Mouse (Mus musculus): ENCODE results near the gene Tmem87a.

Tmem87a gene

DNA sequence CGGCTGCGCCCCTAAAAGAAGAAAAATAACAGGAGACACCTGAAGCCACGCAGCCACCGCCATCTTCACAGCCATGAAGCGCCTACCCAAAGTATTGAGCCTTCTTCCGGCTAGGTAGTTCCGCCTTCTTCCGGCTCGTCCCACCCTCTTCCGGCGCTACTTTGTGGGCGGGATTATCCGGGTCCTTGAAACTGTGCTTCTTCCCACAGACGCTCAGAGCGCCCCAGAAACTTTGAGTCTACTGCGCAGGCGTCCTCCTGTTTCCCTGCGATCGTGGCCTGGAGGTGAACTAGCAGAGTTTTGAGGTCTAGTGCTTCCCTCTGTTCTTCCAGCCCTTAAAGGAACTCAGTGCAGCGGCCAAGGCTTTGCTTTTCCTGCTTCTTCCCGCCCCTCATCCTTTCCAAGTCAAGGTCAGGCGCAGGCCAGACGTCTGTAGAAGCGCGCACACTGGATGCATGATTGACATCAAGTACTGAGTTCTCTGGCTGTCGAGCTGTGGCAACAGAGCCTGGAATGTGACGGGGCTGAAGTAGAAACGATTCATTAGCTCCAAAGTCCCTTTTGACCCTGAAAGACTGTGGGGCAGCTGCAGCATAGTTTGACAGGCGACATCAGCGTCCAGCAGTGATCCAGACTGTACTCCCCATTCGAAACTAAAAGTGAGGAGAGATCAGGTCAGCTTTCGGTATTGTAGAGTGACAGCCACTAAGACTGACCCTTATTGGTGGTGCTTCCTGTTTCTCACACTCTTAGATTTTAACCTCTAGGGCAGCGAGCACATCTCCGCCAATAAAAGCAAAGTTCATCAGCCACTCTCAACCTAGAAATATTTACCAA, at the start of gene Tmem87a:
TSS of gene Tmem87a (minus strand) at position 128 of the 837 bp plus-strand sequence.
- DNase-seq: peak; percentile 94 to 96

DNA sequence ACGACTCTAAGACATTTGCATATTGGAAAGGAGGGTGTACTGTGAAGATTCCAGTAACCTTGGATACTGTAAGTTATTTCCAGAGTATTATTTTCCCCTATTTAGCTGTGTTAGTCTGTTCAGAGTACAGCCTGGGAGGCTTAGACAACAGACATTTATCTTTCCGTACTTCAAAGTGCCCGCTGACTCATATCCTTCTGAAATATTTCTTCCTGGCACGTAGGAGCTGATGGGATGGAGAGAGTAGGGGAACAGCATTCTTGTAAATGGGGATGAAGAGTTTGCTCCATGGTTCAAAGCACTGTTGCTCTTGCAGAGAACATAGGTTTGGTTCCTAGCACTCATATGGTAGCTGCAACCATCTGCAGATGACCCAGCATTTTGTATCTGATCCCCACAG, 48.7 kb upstream of the Tmem87a start:
- DNase-seq: no peak

DNA sequence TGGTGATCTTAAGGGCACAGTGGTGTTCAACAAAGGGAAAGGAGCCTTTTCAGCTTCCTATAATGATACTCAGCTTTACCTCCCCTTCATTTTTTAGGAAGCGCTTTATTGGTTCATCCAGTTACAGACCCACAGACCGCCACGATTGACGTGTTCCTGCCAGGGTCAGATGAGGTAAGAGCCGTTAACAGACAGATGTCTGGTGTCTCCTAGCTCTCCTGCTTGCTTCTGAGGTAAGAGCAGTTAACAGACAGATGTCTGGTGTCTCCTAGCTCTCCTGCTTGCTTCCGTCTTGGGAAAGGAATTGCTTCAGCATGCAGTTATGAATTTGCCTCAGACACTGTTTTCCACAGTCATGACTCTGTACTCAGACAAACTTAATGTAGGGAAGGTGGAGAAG, 46.8 kb upstream of the Tmem87a start:
- DNase-seq: no peak

DNA sequence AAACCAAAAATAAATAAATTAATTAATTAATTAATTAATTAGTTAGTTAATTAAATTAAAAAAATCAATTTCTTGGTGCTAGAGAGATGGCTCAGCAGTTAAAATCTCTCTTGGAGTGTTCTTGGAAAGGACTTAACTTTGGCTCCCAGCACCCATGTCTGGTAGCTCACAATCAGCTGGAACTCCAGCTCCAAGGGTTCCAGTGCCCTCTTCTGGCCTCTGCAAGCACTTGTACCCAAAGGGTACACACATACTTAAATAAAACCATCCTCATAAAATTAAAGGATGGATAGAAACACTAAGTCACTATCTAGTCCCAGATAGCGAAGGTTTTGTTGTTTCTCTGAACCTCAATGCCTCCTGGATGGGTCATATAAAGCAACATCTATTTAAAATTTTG, 43.4 kb upstream of the Tmem87a start:
- peak in 1 of 2 experiments; percentile 39 for DNase-seq

DNA sequence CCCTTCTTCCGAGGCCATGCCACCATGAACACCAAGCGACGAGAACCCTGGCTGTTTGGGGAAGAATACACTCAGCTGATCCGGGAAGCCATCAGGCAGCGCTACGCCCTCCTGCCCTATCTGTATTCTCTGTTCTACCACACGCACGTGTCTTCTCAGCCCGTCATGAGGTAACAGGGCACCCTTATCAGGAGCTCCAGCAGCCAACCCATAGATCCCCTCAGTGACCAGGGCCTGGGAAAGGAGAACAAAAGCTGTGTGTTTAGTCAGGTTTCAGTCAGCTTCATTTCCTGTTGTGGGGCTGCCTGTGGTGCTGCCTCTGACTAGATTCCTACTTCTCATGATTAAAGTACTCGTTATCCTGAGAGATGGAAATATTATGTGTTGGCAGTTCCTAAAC, 42.5 kb upstream of the Tmem87a start:
- peak in 1 of 2 experiments; percentile 25 for DNase-seq

DNA sequence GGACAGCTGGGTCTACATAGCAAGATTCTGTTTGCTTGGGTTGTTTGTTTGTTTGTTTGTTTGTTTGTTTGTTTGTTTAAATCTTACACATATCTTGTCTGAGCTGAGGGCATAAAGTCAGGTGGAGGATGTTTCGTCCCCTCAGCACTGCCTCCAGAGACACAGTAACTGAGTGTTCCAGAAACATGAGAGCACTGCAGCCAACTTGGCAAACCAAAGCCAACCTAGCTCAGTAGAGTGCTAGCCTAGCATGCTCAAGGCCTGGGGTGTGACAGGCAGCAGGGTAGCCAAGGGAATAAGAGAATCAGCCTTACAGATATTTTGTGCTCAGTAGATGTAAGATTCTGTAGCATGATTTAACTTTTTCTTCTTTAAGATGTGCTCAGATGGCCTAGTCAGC, 40.6 kb upstream of the Tmem87a start:
- DNase-seq: no peak

DNA sequence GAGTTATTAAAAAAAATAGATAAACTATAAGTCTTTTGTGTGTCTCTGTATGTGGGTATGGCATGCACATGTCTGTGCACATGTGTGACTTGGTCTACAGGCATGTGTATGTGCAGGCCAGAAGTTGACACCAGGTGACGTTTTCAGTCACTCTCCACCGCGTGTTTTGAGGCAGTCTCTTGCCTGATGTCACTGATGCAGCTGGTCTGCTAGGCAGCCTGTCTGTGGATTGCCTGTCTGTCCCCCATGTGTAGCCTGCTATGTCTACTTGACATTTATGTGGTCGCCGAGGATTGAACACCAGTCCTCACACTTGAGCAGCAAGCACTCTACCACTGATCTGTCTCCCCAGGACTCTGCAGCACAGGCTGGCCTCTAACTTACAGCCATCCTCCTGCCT, 20.5 kb upstream of the Tmem87a start:
- DNase-seq: peak; percentile 48 to 65

DNA sequence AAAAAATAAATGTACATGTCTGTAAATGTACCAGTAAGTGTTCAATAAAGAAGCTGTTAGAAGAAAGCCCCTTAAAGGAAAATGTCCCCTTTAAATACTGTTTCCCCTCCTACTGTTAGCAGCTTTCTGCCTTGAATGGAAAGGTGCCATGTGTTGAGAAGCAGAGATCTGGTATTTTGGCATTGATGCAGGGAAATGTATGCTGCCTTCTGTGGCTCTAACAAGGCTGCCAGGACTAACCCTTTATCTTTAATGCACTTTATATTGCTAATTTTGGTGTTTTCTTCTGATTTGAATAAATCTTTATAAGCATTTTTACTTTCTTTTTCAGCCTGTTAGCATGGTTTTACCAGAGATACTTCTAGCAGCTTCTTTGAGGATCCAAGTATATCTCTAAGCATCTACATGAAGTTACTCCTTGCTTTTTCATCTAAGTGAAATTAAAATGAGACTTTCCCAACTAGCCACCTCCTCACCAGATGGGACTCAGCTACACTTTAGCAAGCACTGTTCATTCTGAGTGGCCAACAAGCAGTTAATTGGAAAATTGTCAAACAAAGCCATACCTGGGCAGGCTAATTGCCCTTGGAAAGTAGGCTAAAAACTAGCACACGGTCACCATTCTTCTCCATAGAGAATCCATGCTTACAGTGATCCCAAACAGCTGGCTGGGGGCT, 11.0 kb upstream of the Tmem87a start:
- DNase-seq: no peak

DNA sequence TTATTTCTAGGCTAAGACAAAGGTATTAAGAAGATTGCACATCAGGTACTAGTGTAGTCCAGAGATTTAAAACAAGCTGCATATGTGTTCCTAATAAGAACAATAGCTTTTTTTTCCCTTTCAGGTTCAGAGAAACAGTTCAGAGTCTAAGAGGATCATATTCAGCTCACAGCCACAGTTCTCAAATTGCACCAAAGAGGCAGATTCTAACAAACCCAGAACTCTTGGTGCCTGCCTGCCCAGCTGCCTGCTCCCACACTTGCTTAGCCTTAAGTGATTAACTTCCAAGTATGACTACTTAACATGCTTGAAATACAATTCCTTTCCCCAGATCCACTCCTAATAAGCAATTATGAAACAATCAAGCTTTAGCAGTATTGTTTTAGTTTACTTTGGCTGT, 10.2 kb upstream of the Tmem87a start:
- no peak for DNase-seq

DNA sequence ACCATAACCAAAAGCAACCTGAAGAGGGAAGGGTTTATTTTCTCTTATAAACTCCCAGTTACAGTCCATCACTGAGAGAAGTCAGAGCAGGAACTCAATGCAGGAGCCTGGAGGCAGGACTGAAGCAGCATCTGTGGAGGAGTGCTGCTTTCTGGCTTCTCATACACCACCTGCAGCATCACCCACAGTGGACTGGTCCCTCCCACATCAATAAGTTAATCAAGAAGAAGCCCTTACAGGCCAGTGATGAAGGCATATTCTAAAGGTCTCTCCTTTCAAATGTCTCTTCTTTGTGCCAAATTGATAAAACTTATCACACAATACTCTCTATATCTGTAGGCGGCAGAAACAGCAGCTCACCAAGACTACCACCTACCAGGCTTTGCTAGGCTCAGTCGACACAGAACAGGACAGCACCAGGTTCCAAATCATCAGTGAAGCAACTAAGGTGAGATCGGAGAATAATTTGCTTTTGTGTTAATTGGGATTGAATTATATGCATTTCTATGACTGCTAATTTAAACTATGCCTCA, 7.2 kb upstream of the Tmem87a start:
- no peak for DNase-seq

DNA sequence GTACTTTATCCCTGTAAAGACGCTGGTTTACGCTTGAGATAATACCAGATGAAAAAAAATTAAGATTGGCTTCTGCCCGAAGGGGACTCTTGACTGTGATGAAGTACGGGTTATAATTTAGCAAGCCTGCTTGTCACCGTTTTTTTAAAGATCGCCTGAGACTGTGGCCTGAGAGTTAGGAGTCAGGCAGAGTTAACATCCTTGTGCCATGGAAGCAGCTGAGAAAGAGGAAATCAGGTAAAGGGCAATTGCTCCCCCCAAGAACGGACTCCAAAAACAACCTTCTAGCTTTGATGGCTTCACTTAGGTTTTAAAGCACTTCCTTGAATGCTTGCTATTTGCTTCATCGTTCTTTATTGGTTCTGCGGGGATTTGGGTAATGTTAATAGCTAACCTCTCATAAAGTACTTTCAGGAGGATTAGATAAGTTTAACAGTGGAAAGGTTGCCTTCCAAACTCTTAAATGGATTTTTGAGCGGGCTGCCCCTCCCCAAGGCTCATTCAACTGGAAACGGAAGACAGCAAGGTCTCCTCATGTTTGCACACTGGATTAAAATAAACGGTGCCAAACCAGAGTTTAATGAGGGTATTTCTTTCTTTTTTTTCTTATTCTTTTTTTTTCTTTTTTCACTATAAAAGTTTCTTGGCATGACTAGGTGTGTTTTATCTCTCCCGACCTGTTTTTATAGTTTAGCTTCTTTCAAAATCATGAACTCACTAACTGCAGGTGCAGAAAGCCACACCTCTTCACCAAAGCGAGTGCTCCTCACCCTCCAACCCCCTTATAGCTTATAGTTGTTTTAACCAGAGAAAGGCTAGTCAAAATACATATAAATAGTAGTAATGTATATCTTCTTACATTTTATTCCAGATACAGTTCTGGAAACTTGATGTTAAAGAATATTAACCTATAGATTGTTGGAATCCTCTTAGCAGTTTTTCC, 1.2 kb upstream of the Tmem87a start:
- DNase-seq: peak; percentile 28 to 44

DNA sequence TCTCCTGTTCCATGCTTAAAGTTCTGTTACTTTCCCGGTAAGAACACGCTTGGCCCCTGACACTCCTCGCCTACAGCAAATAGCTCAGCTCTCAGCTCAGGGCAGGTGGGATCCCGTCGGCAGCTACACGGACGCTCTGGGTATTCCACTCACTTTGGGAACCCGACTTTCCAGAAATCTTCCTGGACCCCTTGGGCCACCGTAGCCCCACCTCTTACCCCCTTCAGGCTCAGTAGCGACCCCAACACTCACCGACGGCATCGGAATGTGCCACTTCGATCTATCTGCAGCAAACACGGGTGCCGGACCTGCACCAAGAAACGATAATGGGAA, 294 bp downstream of the Tmem87a start, which contains the start of gene Ganc:
TSS of gene Ganc (plus strand) at position 244 of the 333 bp plus-strand sequence.
- DNase-seq: no peak

DNA sequence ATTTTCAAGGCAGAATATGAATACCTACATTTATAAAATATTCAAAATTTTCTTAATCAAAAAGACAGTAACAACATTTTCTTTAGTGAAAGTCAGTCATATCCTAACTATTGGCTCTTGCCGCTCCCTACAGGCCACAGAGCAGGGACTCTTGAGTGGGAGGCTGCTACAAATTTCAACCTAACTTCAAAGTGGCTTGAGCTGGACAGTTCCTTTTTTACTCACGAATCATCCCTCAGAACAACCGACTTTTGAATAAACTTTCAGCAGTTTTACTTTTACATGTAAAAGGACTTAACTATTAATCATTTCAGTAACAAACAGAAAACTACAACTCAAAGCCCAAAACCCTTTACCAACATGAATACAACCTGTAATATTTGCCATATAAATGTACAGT, 1.1 kb downstream of the Tmem87a start:
- DNase-seq: no peak

DNA sequence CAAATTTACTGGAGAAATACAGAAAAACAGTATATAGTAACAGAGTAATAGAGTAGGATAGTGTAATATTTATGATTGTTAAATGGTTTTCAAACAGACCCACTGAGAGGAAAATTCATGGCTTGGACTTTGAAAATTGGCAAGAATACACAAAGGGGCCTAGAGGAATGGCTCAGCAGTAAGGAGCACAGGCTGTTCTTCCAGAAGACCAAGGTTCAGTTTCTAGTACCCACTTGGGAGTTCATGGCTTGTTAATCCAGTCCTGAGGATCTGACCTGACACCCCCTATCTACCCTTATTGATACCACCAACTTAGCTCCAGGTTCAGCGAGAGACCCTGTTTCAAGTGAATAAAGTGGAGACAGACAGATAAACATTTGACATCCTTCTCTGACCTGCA, 6.0 kb downstream of the Tmem87a start:
- DNase-seq: no peak

DNA sequence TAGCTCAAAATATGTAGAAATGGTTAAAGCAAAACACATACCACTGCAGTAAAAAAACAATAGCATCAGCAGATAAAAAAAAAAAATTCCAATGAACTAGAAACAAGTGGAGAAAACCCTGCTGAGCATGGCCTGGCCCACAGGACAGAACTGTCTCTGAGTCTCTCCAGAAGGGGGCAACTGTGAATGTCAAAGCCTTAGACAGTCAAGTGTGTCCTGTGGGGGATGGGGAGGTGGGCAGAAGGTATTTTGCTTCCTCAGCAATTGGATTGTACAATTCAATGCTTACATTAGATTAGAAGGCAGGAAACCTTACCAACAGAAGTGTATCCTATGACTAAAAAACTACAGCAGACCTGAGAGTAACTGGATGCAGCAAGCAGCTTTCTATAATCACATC, 11.5 kb downstream of the Tmem87a start:
- peak; percentile 4 to 20 for DNase-seq

DNA sequence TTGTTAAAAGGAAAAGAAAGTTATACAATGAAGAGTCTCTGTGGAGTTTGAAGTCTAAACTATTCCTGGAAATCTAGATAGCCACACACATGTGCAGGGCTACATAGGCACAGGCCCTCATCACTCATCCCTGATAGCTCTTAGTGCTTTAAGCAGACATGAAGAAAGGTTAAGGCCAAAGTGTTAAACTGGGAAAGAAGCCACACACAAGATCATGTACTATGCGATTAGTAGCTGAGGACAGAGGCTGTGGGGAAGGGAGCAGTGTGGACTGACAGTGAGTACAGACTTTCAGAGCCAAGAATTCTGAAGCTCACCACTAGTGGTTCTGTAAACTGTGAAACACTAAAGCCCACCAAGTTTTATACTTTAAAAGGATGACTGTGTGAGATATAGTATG, 13.0 kb downstream of the Tmem87a start:
- no peak for DNase-seq

DNA sequence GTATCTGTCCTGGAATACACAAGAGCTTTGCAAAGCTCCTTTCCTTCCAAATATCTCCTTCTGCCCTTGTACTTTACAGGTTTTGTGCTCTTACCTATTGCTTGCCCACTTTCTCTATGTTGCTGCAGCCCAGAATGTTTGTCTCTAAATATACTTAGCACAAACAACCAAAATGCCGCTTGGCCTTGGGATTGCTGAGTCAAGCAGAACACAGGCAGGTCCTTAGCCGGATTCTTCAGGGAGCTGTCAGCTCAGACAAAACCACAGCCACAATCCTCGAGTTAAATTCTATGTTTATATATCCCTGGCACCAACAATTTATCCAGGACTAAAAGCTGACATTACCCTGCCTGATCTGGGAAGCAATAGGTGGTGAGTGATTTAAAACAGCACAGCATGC, 14.5 kb downstream of the Tmem87a start:
- DNase-seq: no peak

DNA sequence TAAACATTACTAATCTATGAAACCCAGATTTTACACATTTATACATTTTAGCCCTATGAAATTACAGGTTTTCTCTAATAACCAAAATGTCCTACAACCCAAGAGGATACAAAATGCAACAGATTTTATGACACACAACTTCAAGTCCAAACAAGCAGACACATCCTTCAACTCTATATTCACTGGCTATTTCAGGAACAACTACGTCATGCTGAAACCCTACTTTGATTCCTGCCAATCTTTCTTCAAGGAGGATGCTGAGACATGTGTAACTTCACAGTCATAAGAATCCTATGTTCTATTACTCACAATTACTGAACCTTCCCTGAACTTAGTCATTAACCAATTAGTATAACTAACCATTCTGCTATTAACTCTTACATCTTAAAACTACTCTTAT, 16.6 kb downstream of the Tmem87a start:
- no peak for DNase-seq

DNA sequence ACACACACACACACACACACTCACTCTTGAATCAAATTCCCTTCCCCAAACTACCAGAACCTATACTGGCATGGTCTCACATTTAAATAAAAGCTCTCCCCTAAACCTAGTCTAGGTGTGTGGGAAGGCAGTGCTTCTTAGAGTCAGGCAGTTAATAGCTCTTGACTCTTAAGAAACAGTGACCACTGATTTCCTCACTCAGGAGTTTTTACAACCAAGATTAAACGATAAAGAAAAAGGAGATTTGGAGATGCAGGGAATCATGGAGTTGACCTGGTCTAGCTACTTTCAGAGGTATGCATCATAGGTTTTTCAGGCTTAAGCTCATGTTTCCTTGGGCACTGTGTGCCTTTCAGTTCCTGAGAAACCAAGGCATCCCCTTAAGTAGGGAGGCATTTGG, 17.6 kb downstream of the Tmem87a start:
- no peak for DNase-seq

DNA sequence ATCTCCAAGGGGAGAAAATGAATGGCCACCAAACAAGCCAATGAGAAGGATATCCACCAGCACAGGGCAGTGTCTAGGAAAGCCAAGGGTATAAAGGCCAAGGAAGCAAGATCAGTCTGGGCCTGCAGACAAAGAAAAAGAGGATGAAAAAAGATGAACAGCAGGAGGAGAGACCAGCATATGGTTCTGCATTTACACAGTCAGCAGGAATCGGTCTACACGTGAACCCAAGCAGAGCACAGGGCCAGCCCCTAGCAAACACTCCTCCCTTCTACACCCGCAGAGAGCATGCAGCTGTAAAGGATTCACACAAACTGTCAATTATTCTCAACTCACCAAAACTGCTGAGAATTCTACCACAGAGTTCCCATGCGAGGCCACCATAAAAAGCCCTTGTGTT, 30.1 kb downstream of the Tmem87a start:
- DNase-seq: no peak

DNA sequence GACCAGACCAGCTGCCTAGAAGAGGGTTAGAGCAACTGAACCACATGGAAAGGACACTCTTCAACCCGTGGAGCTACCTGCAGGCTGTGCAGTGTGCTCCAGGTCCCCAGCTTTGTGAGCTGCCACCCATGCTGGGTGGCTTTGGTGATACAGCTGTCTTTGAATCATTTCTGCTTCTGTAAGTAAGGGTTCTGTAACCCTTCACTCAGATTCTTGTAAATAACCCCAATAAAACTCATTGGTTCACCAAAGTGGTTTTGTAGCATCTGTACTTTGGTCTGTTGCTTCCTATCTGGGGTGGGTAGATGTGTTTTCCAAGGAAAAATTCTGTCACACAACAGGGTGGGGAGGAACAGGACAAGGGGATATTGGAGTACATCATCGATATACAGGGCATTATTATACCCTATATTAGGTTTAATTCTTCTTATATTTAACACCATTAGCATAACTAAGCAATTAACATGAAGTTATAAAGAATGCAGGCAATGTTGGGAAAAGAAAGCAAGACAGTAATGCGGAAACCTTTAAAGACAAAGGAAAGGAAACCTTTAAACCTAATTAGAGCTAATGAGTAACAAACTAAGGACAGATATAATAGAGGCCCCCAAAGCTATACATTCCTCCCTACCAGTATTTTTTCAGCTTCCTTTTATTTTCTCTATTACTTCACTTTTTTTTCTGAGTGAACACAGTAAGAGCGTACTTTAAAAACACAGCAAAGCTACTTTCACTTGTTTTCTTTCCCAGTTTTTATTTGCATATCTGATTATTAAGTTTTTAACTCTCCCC, 36.3 kb downstream of the Tmem87a start:
- DNase-seq: no peak

DNA sequence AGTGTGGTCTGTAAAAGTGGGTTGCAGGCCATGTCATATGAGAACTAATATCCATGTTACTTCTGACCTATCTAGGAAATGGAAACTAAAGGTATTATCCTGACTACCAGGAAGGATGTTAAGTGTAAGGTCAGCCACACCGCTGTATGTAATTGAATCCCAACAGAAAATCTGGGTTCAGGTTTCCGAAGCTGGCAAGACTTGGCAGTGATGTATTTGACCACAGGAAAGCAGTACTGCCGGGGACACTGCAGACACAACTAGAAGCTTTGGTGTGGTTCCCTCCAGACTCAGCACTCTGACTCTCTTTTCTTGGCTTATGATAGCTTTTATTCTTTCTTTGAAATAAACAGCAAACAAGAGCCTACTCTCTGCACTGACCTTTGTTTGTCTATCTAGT, 37.4 kb downstream of the Tmem87a start:
- DNase-seq: no peak

Data from thymus, postnatal 36 days (tissue).